Mouse (Mus musculus): Measurements from ENCODE around the gene Iqcg. TPM values are rescaled to one million over a fixed set of nuclear protein-coding genes. Genes with fewer than 3 reads are reported as not detected.

Gene Iqcg
- polyA plus RNA-seq, 1 experiment from 2014 or later = 1.7 TPM

DNA sequence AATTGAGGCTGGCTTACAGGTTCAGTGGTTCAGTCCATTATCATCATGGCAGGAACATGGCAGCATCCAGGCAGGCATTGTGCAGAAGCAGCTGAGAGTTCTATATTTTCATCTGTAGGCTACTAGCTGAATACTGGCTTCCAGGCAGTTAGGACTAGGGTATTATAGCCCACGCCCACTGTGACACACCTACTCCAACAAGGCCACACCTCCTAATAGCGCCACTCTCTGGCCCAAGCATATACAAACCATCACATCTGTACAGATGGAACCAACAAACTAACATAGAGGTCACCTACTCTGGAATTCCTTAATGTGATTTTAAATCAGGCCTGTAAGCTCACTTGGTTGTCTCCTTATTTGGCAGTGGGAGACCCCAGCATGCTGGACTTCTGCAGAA is 7.3 kb downstream of the Iqcg start:
- Histone ChIP-seq H3K27ac (no peak overlapping the region), H3K4me2 (no peak overlapping the region), H3K4me1 (no peaks in the 10 kb centered on the region), H3K27me3 (replicated peaks) (no peaks in the 10 kb centered on the region), H3K9ac (no peak overlapping the region), H3K4me3 (no peak overlapping the region), H3K36me3 (no peaks in the 10 kb centered on the region), H3K9me3 (replicated peaks) (no peaks in the 10 kb centered on the region)
- WGBS (ENCODE audit: insufficient replicate concordance) = 70% methylated on average over 2 of the region's 2 CpGs
- no peak for ATAC-seq

DNA sequence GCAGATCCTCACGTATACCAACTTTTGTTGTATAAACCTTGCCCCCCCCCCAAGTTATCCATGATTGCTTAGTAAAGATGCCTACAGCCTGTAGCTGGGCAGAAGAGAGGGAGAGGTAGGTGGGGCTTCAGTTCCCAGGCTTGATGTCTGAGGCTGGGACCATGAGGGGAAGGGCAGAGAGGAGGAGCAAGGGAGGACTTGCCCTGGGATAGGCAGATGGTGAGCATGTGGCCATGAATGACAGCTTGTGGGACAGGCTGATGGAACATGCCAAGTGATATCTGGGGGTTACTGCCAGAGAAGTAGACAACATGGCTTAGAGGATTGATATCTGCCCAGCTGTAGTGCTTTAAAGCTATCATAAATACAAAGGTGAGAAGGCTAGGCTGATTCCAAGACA is 8.0 kb downstream of the Iqcg start:
- Histone ChIP-seq H3K4me1 (no peaks in the 10 kb centered on the region), H3K36me3 (no peaks in the 10 kb centered on the region), H3K27ac (no peak overlapping the region), H3K27me3 (replicated peaks) (no peaks in the 10 kb centered on the region), H3K4me3 (no peak overlapping the region), H3K9me3 (replicated peaks) (no peaks in the 10 kb centered on the region), H3K4me2 (no peak overlapping the region), H3K9ac (no peak overlapping the region)
- ATAC-seq = no peak
- 74% methylated on average over 1 of the region's 1 CpGs for WGBS (ENCODE audit: insufficient replicate concordance)

DNA sequence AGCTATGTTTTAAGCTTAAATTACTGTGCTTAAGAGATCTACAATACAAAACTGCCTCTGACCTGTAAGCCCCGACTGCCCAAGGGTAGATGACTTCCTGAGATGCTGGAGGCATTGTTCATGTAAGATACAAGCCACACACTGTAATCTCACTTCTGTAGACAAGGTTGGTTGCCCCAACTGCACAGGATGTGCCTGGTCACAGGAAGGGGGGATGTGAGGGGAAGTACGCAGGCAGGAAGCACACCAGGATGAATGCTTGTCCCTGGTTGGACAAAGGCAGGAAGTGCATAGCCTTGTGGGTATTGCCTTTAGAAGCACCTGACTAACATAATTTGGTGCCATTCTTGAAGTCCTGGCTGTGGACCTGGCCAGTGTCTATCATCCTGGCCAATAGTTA is 12.8 kb downstream of the Iqcg start:
- 34% methylated on average over 2 of the region's 2 CpGs for WGBS (ENCODE audit: insufficient replicate concordance)
- H3K4me2 ChIP-seq = no peak overlapping the region
- no peak overlapping the region for H3K27ac ChIP-seq
- no peaks in the 10 kb centered on the region for H3K36me3 ChIP-seq
- ATAC-seq = no peak
- H3K4me1 ChIP-seq = 0 out of 2 replicates have a peak, but pooled peaks cover 4% of the 10 kb centered on the region
- H3K9ac ChIP-seq = no peak overlapping the region
- H3K4me3 ChIP-seq = no peak overlapping the region
- no peaks in the 10 kb centered on the region for H3K9me3 ChIP-seq (replicated peaks)
- no peaks in the 10 kb centered on the region for H3K27me3 ChIP-seq (replicated peaks)

DNA sequence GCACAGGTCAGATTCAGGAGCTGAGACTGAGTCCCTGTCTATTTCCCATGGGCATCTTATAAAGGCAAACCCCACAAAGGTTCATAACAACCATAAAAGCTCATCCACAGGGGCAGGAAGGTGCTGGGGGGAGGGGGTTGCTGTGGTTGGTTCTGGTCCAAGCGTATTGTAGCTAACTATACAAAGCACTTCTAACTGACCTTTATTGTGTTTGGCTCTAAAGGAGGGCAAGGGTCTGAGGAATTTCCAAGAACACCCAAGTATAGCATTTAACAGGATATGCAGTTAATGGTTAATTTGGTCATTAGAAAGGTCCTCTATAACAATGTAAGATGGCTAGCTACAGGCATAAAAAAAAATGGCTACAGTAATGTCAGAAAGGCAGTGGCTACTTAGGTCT is 13.3 kb downstream of the Iqcg start:
- H3K9me3 ChIP-seq (replicated peaks) = no peaks in the 10 kb centered on the region
- ATAC-seq = no peak
- no peaks in the 10 kb centered on the region for H3K36me3 ChIP-seq
- H3K27ac ChIP-seq = no peak overlapping the region
- H3K4me3 ChIP-seq = no peak overlapping the region
- H3K9ac ChIP-seq = no peak overlapping the region
- 0 out of 2 replicates have a peak, but pooled peaks cover 4% of the 10 kb centered on the region for H3K4me1 ChIP-seq
- no peak overlapping the region for H3K4me2 ChIP-seq
- no peaks in the 10 kb centered on the region for H3K27me3 ChIP-seq (replicated peaks)
- 61% methylated on average over 1 of the region's 1 CpGs for WGBS (ENCODE audit: insufficient replicate concordance)

DNA sequence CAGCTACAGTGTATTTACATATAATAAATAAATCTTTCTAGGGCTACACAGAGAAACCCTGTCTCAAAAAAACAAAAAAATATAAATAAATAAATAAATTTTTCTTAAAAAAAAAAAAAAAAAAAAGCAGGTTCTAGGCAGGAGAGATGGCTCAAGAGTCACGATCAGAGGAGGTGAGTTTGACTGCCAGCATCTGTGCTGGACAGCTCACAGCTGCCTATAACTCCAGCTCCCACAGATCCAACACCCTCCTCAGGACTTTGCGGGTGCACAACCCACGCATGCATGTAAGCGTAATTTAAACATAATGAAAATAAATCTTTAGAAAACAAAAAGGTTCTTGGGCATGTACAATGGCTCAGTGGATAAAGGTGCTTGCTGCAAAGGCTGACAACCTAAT is 20.0 kb downstream of the Iqcg start:
- no peaks in the 10 kb centered on the region for H3K9me3 ChIP-seq (replicated peaks)
- H3K27ac ChIP-seq = no peak overlapping the region
- no peak overlapping the region for H3K9ac ChIP-seq
- no peak for ATAC-seq
- H3K36me3 ChIP-seq = no peaks in the 10 kb centered on the region
- WGBS (ENCODE audit: insufficient replicate concordance) = 82% methylated on average over 4 of the region's 4 CpGs
- H3K4me1 ChIP-seq = no peaks in the 10 kb centered on the region
- H3K27me3 ChIP-seq (replicated peaks) = no peaks in the 10 kb centered on the region
- H3K4me3 ChIP-seq = no peak overlapping the region
- no peak overlapping the region for H3K4me2 ChIP-seq

DNA sequence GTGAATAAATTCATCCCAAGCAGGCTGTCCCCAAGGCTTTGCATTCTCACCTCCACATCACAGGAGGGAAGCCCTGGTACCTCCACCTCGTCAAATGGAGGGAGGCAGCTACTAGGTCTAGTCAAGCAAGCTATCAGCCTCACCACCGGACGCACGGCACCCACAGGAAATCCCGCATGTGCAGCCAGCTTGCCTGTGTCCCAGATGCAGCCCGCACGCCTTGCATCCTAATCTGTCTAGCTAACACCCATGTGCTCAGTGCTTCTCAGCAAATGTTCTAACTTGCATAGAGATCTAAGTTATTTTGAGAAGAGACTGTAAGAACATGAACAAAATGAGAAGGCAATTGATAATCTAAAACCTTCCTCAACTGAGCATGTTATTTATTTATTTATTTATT is 29.7 kb downstream of the Iqcg start:
- Histone ChIP-seq H3K27me3 (replicated peaks) (no peaks in the 10 kb centered on the region), H3K27ac (no peak overlapping the region), H3K4me1 (no peaks in the 10 kb centered on the region), H3K4me2 (no peak overlapping the region), H3K9me3 (replicated peaks) (no peaks in the 10 kb centered on the region), H3K4me3 (no peak overlapping the region), H3K36me3 (no peaks in the 10 kb centered on the region), H3K9ac (no peak overlapping the region)
- no peak for ATAC-seq
- 49% methylated on average over 7 of the region's 7 CpGs for WGBS (ENCODE audit: insufficient replicate concordance)

DNA sequence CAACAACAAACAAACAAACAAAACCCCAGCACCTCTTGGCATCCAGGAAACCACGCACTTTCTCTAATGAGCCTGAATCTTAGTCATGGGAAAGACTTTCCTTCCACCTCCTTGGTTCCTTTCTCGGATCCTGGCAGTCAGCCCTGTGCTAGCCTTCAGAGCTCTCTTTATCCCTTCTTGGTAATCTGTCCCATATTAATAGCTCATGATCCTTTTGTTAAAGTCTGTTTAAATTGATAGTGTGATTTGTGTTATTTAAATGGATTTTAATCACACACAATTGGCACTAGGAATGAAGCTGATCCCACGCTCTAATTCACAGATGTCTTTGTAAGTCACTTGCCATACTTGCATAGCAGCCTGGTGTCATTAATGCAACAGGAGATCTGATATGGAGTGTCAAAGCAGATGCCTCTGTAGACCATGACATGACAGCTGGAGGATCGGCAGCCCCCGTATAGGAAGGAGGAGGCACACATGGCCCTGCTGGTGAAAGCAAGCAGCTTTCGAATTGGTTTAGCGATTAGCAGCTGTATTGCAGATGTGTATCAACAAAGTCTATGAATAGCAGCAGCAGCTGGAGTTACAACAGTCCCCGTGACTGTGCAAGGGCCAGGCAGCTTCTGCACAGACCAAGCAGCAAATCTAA is 31.4 kb downstream of the Iqcg start:
- no peaks in the 10 kb centered on the region for H3K27me3 ChIP-seq (replicated peaks)

DNA sequence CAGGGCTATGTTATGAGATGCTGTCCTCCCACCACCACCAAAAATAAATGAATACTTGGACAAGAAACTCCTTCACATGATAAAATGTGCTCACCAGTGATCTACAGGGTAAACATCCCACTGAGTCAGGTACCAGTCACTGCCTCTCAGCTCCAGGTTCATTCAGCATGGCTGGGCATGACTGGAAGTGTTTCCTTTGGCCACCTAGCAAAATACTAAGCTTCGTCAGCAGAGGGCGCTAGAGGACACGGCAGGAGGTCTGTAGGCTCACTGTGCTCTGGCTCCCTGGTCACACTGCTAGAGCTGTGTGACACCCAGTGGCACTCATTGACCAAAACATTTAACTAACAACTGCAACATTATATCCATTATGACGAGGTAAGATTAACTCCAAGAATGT is 32.3 kb downstream of the Iqcg start:
- 2% methylated on average over 4 of the region's 4 CpGs for whole genome bisulfite sequencing (ENCODE audit: insufficient replicate concordance)
- Histone ChIP-seq H3K27ac (no peak overlapping the region), H3K9me3 (replicated peaks) (no peaks in the 10 kb centered on the region), H3K36me3 (no peaks in the 10 kb centered on the region), H3K9ac (no peak overlapping the region), H3K4me1 (no peaks in the 10 kb centered on the region), H3K4me3 (no peak overlapping the region), H3K27me3 (replicated peaks) (no peaks in the 10 kb centered on the region), H3K4me2 (no peak overlapping the region)
- ATAC-seq = no peak

More for the DNA sequence above, 31.4 kb downstream of the Iqcg start:
- Histone ChIP-seq H3K4me2 (no peak overlapping the region), H3K27ac (no peak overlapping the region), H3K4me3 (no peak overlapping the region), H3K9me3 (replicated peaks) (no peaks in the 10 kb centered on the region), H3K9ac (no peak overlapping the region), H3K4me1 (no peaks in the 10 kb centered on the region), H3K36me3 (no peaks in the 10 kb centered on the region)
- no peak for ATAC-seq
- WGBS (ENCODE audit: insufficient replicate concordance) = 60% methylated on average over 8 of the region's 8 CpGs

DNA sequence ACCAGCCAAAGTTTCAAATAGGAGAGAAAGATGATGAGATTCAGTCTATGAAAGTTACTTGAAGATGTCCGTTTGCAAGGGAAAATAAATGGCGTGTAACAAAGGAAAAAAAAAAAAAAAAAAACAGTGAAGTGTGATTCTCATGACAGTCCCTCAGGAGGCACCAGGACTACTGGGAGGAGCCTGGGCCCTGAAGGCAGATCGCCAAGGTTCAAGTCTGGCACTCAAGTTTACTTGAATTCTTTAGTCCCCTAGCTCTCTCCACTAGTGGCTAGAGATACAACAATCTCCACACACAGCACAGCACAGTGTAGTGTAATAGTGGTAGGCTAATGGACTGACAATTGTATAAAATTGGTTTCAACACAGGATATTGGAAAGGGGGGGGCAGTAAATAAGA is 34.6 kb downstream of the Iqcg start:
- H3K36me3 ChIP-seq = peaks cover 7% of the 10 kb centered on the region; the same call in 1 of the 2 replicates
- no peak overlapping the region for H3K4me2 ChIP-seq
- H3K4me1 ChIP-seq = no peaks in the 10 kb centered on the region
- H3K27ac ChIP-seq = no peak overlapping the region
- no peak overlapping the region for H3K4me3 ChIP-seq
- no peaks in the 10 kb centered on the region for H3K9me3 ChIP-seq (replicated peaks)
- no peaks in the 10 kb centered on the region for H3K27me3 ChIP-seq (replicated peaks)
- H3K9ac ChIP-seq = no peak overlapping the region
- ATAC-seq = no peak
- 65% methylated on average over 3 of the region's 3 CpGs for WGBS (ENCODE audit: insufficient replicate concordance)

DNA sequence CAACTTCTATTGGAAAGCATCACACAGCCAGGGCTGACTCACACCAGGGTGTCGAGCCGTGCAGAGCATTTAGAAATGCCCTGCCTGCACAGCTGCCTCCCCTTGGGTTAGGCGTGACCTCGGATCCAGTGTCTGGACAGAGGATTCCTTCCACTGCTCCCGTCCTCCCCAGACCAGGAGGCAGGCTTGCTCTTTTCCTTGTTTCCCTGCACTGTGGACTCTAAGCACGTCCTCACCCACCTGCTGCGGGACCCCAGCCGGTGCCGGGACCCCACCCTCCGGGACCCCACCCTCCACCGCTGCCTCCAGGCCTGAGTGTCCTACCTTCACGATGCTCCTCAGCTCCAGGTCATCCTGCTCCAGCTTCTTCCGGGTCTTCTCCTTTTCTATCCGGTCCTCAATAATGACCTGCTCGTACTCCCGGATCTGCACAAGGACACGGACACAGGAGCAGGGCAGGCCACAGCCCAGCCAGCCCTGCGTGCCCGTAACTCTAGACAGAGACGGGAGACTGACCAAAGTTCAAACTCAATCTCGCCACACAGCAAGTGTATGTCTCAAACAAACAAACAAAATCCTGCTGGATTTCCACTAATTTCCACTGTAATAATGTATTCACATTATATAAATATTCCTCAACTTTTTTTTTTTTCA is 36.8 kb downstream of the Iqcg start:
- H3K9me3 ChIP-seq (replicated peaks) = no peaks in the 10 kb centered on the region
- no peak for ATAC-seq
- peaks cover 19% of the 10 kb centered on the region for H3K36me3 ChIP-seq
- 75% methylated on average over 21 of the region's 21 CpGs for WGBS (ENCODE audit: insufficient replicate concordance)
- H3K9ac ChIP-seq = no peak overlapping the region
- H3K4me3 ChIP-seq = no peak overlapping the region
- no peaks in the 10 kb centered on the region for H3K4me1 ChIP-seq
- no peak overlapping the region for H3K27ac ChIP-seq
- no peaks in the 10 kb centered on the region for H3K27me3 ChIP-seq (replicated peaks)
- no peak overlapping the region for H3K4me2 ChIP-seq

DNA sequence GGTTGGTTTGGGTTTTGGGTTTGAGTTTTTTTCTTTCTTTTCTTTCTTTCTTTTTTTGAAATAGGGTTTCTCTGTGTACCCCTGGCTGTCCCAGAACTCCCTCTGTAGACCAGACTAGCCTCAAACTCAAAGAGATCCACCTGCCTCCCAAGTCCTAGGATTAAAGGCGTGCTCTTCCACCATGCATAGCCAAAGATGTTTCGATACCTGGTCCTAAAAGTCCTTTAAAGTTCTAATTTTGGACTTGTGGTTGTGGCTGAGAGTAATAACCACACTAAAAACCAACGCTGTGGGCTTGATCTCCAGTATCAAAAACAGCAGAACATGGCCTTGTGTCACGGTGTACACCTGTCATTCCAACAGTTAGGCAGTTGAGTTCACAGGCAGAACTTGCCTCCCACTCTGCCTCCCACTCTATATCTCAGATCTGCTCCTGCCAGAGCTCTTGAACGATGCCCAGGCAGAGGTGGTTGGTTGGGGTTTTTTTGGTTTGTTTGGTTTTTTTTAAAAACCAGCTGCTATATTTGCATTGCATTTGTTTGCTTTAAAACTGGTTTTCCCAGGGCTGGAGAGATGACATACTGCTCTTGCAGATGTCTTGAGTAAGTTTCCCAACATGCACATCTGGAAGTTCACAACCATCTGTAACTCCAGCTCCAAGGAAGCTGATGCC is 38.2 kb downstream of the Iqcg start:
- no peak overlapping the region for H3K9ac ChIP-seq
- H3K9me3 ChIP-seq (replicated peaks) = no peaks in the 10 kb centered on the region
- H3K27me3 ChIP-seq (replicated peaks) = no peaks in the 10 kb centered on the region
- H3K27ac ChIP-seq = no peak overlapping the region
- H3K4me2 ChIP-seq = no peak overlapping the region
- H3K4me3 ChIP-seq = no peak overlapping the region
- 70% methylated on average over 5 of the region's 5 CpGs for WGBS (ENCODE audit: insufficient replicate concordance)
- H3K4me1 ChIP-seq = no peaks in the 10 kb centered on the region
- ATAC-seq = no peak
- H3K36me3 ChIP-seq = peaks cover 33% of the 10 kb centered on the region

DNA sequence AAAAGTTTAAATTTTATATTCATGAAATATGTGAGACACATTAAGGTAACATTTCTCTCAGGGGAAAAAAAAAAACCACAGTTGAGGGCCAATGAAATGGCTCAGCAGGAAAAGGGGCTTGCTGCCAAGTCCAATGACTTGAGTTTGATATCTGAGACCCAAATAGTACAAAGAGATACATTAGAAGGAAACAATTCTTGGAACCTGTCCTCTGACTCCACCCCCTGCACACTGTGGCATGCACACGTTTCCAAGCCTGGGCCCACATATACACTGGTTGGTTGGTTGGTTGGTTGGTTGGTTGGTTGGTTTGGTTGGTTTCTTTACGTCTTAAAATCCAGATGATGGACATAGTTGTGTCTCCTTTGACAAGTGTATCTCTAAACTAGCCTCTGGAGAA is 40.0 kb downstream of the Iqcg start:
- Histone ChIP-seq H3K27me3 (replicated peaks) (no peaks in the 10 kb centered on the region), H3K9me3 (replicated peaks) (no peaks in the 10 kb centered on the region), H3K4me1 (no peaks in the 10 kb centered on the region), H3K4me3 (no peak overlapping the region), H3K4me2 (no peak overlapping the region), H3K36me3 (peaks cover 44% of the 10 kb centered on the region), H3K9ac (no peak overlapping the region), H3K27ac (no peak overlapping the region)
- no peak for ATAC-seq
- 53% methylated on average over 2 of the region's 2 CpGs for WGBS (ENCODE audit: insufficient replicate concordance)
